Mouse (Mus musculus): ENCODE measurements around the gene Dgat2l6. TPM values are rescaled to one million over a fixed set of nuclear protein-coding genes. Genes with fewer than 3 reads are reported as not detected.
A peak's percentile ranks its signal among the peaks of the same experiment; 100 is the strongest.

Dgat2l6 gene
- polyA plus RNA-seq (2016; fragmentation: Nextera tagmentation; extraction: Ambion mirVana), result not detected in 2 replicates

GRCm38 (mm10) chrX:100524471-100524870 lies at the start of gene Dgat2l6:
TSS of gene Dgat2l6 (plus strand) at chrX:100524838.
- Histone ChIP-seq H3K27me3 (ENCODE audit: low read depth, poor library complexity, severe bottlenecking) (peaks cover 91% of the 10 kb centered on the region), H3K4me3 (no peak within 1 kb of the TSS), H3K4me1 (no peaks in the 10 kb centered on the region), H3K9me3 (replicated peaks) (no peaks in the 10 kb centered on the region), H3K27ac (no peak within 1 kb of the TSS), H3K36me3 (no peaks in the 10 kb centered on the region)
- no peak for DNase-seq (ENCODE audit: low spot score)
- 87% methylated on average over 4 of the region's 4 CpGs for WGBS

GRCm38 (mm10) chrX:100475569-100476223 lies 48.9 kb upstream of the Dgat2l6 start:
- peaks cover 94% of the 10 kb centered on the region for H3K27me3 ChIP-seq (ENCODE audit: low read depth, poor library complexity, severe bottlenecking)

GRCm38 (mm10) chrX:100480317-100480716 lies 44.3 kb upstream of the Dgat2l6 start:
- Histone ChIP-seq H3K4me3 (no peak overlapping the region), H3K9me3 (replicated peaks) (no peaks in the 10 kb centered on the region), H3K4me1 (no peaks in the 10 kb centered on the region), H3K36me3 (no peaks in the 10 kb centered on the region), H3K27me3 (ENCODE audit: low read depth, poor library complexity, severe bottlenecking) (peaks cover 91% of the 10 kb centered on the region), H3K27ac (no peak overlapping the region)
- DNase-seq (ENCODE audit: low spot score), result peak; percentile 49
- 40% methylated on average over 3 of the region's 3 CpGs for WGBS

More at GRCm38 (mm10) chrX:100475569-100476223, 48.9 kb upstream of the Dgat2l6 start:
- Histone ChIP-seq H3K27ac (no peak overlapping the region), H3K36me3 (no peaks in the 10 kb centered on the region), H3K4me3 (no peak overlapping the region), H3K4me1 (no peaks in the 10 kb centered on the region), H3K9me3 (replicated peaks) (no peaks in the 10 kb centered on the region)
- no peak for DNase-seq (ENCODE audit: low spot score)
- 80% methylated on average over 4 of the region's 4 CpGs for WGBS

GRCm38 (mm10) chrX:100493500-100494067 lies 31.1 kb upstream of the Dgat2l6 start:
- no peaks in the 10 kb centered on the region for H3K9me3 ChIP-seq (replicated peaks)
- DNase-seq (ENCODE audit: low spot score), result no peak
- peak overlapping the region; percentile 62 for H3K4me3 ChIP-seq
- peaks cover 79% of the 10 kb centered on the region for H3K27me3 ChIP-seq (ENCODE audit: low read depth, poor library complexity, severe bottlenecking)
- no peaks in the 10 kb centered on the region for H3K4me1 ChIP-seq
- 17% methylated on average over 22 of the region's 22 CpGs for whole genome bisulfite sequencing
- peak overlapping the region; percentile 25; the same call in 1 of the 2 replicates for H3K27ac ChIP-seq
- peaks cover 12% of the 10 kb centered on the region for H3K36me3 ChIP-seq

- WGBS, result 15% methylated on average over 32 of the region's 32 CpGs
- DNase-seq (ENCODE audit: low spot score), result peak; percentile 70
- H3K27me3 ChIP-seq (ENCODE audit: low read depth, poor library complexity, severe bottlenecking), result peaks cover 79% of the 10 kb centered on the region
- peaks cover 19% of the 10 kb centered on the region for H3K36me3 ChIP-seq
- H3K4me1 ChIP-seq, result no peaks in the 10 kb centered on the region
- peak within 1 kb of the TSS; percentile 62 for H3K4me3 ChIP-seq
- H3K27ac ChIP-seq, result peak within 1 kb of the TSS; percentile 85
- no peaks in the 10 kb centered on the region for H3K9me3 ChIP-seq (replicated peaks)
Observed at GRCm38 (mm10) chrX:100494068-100494978, 30.3 kb upstream of the Dgat2l6 start, which contains the start of gene Igbp1. TSS of gene Igbp1 (plus strand) at chrX:100494291.

GRCm38 (mm10) chrX:100504175-100504851 lies 20.3 kb upstream of the Dgat2l6 start:
- H3K9me3 ChIP-seq (replicated peaks), result no peaks in the 10 kb centered on the region
- peaks cover 96% of the 10 kb centered on the region for H3K27me3 ChIP-seq (ENCODE audit: low read depth, poor library complexity, severe bottlenecking)
- no peak overlapping the region for H3K4me3 ChIP-seq
- 87% methylated on average over 5 of the region's 5 CpGs for WGBS
- H3K36me3 ChIP-seq, result peaks cover 42% of the 10 kb centered on the region; the same call in 1 of the 2 replicates
- no peaks in the 10 kb centered on the region for H3K4me1 ChIP-seq
- H3K27ac ChIP-seq, result no peak overlapping the region
- no peak for DNase-seq (ENCODE audit: low spot score)

- no peak for DNase-seq (ENCODE audit: low spot score)
- H3K4me3 ChIP-seq, result no peak overlapping the region
- WGBS, result 96% methylated on average over 4 of the region's 4 CpGs
- H3K4me1 ChIP-seq, result no peaks in the 10 kb centered on the region
- H3K9me3 ChIP-seq (replicated peaks), result no peaks in the 10 kb centered on the region
- peaks cover 45% of the 10 kb centered on the region; the same call in 1 of the 2 replicates for H3K36me3 ChIP-seq
- no peak overlapping the region for H3K27ac ChIP-seq
- peaks cover 84% of the 10 kb centered on the region for H3K27me3 ChIP-seq (ENCODE audit: low read depth, poor library complexity, severe bottlenecking)
Observed at GRCm38 (mm10) chrX:100508164-100508563, 16.5 kb upstream of the Dgat2l6 start.

- Histone ChIP-seq H3K27ac (no peak overlapping the region), H3K4me1 (no peaks in the 10 kb centered on the region), H3K27me3 (ENCODE audit: low read depth, poor library complexity, severe bottlenecking) (peaks cover 81% of the 10 kb centered on the region), H3K4me3 (no peak overlapping the region), H3K9me3 (replicated peaks) (no peaks in the 10 kb centered on the region), H3K36me3 (peaks cover 35% of the 10 kb centered on the region; the same call in 1 of the 2 replicates)
- 55% methylated on average over 3 of the region's 3 CpGs for WGBS
- DNase-seq (ENCODE audit: low spot score), result peak; percentile 30
Observed at GRCm38 (mm10) chrX:100509921-100510320, 14.7 kb upstream of the Dgat2l6 start.

GRCm38 (mm10) chrX:100516683-100517082 lies 8.0 kb upstream of the Dgat2l6 start:
- Histone ChIP-seq H3K27ac (no peak overlapping the region), H3K9me3 (replicated peaks) (no peaks in the 10 kb centered on the region), H3K4me3 (no peak overlapping the region), H3K36me3 (peaks cover 27% of the 10 kb centered on the region), H3K27me3 (ENCODE audit: low read depth, poor library complexity, severe bottlenecking) (peaks cover 91% of the 10 kb centered on the region), H3K4me1 (no peaks in the 10 kb centered on the region)
- no peak for DNase-seq (ENCODE audit: low spot score)
- WGBS, result 86% methylated on average over 3 of the region's 3 CpGs

GRCm38 (mm10) chrX:100517626-100518025 lies 7.0 kb upstream of the Dgat2l6 start:
- WGBS, result 95% methylated on average over 6 of the region's 6 CpGs
- peaks cover 92% of the 10 kb centered on the region for H3K27me3 ChIP-seq (ENCODE audit: low read depth, poor library complexity, severe bottlenecking)
- no peaks in the 10 kb centered on the region for H3K9me3 ChIP-seq (replicated peaks)
- H3K4me1 ChIP-seq, result no peaks in the 10 kb centered on the region
- H3K27ac ChIP-seq, result no peak overlapping the region
- H3K4me3 ChIP-seq, result no peak overlapping the region
- DNase-seq (ENCODE audit: low spot score), result no peak
- peaks cover 27% of the 10 kb centered on the region for H3K36me3 ChIP-seq

GRCm38 (mm10) chrX:100518532-100518931 lies 6.1 kb upstream of the Dgat2l6 start:
- WGBS, result 92% methylated on average over 2 of the region's 2 CpGs
- no peak overlapping the region for H3K4me3 ChIP-seq

GRCm38 (mm10) chrX:100556026-100556425 lies 31.4 kb downstream of the Dgat2l6 start:
- no peak for DNase-seq (ENCODE audit: low spot score)
- H3K27me3 ChIP-seq (ENCODE audit: low read depth, poor library complexity, severe bottlenecking), result peaks cover 70% of the 10 kb centered on the region
- no peaks in the 10 kb centered on the region for H3K4me1 ChIP-seq
- WGBS, result 84% methylated on average over 3 of the region's 3 CpGs
- H3K9me3 ChIP-seq (replicated peaks), result no peaks in the 10 kb centered on the region
- no peak overlapping the region for H3K4me3 ChIP-seq
- no peaks in the 10 kb centered on the region for H3K36me3 ChIP-seq
- no peak overlapping the region for H3K27ac ChIP-seq

More at GRCm38 (mm10) chrX:100518532-100518931, 6.1 kb upstream of the Dgat2l6 start:
- Histone ChIP-seq H3K4me1 (no peaks in the 10 kb centered on the region), H3K36me3 (peaks cover 27% of the 10 kb centered on the region), H3K27ac (no peak overlapping the region), H3K27me3 (ENCODE audit: low read depth, poor library complexity, severe bottlenecking) (peaks cover 94% of the 10 kb centered on the region), H3K9me3 (replicated peaks) (no peaks in the 10 kb centered on the region)
- no peak for DNase-seq (ENCODE audit: low spot score)
